Mouse (Mus musculus) urinary bladder, postnatal 4 days (tissue): ENCODE measurements around the gene Oxld1.

Experiments used
- DNase-seq, 2 experiments: peaks; one replicate each; pipeline ENCODE4 v3.0.0; 2021 to 2022; ENCODE audit warnings: low spot score in 2 of 2

The Oxld1 gene

DNA sequence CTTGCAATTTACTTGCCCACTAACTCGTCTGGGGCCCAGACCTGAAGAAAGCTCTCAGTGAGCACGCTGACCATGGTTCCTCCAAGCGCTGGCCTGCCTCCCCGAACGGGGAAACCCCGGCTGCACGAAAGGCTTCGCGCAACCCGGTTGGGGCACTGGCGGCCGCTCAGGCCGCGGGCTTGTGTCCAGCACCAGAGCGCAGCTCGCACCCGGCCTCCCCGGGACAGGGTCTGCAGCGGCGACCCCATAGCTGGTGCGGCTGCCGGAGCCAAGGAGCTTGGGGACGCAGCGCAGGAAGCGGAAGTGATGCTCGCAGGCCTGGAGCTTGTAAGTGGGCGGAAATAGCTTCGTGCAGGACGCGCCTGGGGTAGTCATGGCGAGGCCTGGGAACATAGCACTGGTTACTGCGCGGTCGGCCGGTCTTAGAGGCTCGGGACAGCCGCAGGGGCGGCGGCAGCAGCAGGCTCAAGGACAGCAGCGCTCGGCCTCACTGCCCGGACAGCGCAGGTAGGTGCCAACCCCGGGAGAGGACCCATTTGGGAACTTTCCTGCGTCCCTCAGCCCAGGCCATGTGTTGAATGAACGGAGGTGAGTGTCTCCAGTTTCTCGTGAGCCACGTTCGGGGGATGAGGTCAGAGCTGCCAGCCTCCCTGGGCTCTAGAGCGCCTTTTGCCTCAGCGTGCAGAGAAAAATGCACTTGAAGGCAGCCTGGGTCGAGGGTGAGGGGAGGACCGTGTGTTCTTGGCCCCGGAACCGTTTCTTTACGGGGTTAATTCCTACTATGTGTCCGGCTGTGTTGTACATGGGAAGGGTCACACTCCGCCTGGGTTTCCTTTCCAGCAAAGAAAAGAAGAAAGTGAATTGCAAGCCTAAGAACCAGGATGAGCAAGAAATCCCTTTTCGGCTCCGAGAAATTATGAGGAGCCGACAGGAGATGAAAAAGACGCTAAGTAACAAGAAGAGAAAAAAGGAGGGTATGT is at the start of gene Oxld1, which contains the start of gene Ccdc137:
Gene Oxld1 (minus strand): TSS at position 297 of the 980 bp plus-strand sequence.
Gene Ccdc137 (plus strand): TSS at position 344 of the 980 bp plus-strand sequence.
- peak; percentile 70 to 71 for DNase-seq

DNA sequence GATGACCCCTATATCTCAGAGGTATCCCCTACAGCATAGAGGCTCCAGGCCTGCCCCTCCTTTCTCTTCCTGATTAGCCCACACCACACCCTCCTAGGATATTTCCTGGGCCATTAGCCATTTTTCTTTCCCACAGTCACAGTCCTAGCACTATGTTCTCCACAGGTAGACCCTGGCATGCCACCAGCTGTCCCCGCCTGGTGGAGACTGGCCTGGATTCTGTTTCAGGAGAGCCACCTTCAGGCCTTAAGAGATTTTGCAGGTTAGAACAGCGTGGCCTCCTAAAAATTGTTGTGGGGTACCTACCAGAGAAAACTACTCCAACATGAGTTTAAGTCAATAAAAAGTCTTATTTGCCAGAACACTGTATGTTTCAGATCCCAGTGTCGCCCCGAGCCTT is 49.0 kb upstream of the Oxld1 start:
- DNase-seq = peak in 1 of 2 experiments; percentile 59

DNA sequence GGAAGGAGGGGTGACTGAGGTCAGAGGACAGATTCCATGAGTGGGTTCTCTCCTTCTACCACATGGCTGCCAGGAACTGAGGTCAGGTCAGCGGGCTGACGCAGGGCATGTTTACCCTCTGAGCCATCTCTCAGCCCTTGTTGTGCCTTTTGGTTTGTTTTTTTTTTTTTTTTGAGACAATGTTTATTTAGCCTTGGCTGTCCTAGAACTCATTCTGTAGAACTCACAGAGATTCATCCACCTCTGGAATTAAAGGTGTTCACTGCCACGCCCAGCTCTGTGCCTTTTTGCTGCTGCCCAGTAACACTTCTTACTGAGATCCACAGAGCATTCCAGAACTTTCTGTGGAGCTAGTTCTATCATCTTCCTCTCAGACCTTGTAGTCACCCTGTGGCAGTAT is 47.8 kb upstream of the Oxld1 start:
- DNase-seq = no peak

DNA sequence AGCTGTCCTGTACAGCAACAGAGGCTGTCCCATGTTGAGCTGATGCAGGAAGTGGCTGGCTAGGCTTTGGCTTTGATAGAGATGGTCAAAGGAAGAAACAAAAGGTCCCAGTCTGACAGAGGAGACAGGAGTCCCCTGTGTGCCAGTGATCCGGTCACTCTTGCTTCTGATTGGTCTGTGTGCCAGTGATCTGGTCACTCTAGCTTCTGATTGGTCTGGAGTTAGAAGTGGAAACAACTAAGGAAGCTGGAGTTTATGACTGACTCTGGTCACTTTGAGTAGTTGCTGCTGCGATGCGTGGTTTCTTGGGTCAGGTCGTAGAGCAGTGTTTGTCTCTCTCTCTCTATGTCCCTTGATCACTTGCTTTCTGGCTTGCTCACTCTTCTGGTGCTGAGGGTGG is 43.8 kb upstream of the Oxld1 start:
- no peak for DNase-seq

DNA sequence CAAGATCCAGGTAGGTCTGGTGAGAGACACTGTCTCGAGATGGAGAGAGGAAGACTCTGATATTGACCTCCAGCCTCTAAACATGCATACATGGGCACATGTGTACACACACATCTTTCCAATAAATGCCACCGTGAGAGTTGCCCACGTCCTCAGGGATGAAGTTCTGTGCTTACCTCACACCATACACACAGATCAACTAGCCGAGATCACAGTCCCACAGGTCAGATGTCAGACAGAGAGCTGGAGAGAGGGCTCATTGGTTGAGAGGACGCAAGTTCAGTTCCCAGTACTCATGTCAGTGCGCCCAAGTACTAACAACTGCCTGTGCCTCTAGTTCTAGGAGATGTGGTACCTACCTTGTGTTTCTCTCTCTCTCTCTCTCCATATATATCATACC is 43.1 kb upstream of the Oxld1 start:
- DNase-seq = no peak

DNA sequence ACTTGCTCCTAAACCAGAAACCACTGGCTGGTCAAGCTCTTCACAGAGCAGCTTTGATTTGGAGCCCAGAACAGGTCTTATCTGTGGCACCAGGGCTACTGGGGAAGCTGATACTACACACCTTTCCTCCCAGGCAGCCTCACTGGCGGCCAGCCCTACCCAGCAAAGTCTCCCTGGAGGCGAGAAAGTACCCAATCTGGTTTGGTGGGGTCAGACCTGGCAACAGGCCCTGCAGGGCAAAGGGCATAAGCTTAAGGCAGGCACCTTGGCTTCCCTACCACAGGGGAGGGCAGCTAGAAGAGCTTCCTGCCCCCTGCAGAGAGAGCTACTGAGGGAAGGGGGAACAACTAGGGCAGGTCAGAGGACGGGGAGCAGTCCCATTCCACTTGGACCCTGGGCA is 42.5 kb upstream of the Oxld1 start:
- DNase-seq = peak in 1 of 2 experiments; percentile 60

DNA sequence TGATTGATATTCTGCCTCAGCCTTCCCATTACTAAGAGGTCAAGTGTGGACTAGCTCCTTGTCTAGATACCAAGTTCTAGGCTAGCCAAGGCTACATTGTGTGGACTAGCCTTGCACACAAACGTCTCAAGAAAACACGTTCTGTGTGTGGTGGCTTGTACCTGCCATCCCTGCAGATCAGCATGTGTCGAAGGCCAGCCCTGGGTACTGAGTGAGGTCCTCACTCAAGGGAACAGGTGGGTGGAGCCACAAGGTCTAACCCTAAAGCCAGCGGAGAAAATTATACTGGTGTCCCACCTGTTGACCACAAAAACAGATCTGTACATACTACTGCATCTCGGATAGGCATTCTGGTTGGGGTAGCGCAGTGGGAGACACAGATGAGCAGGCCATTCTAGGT is 42.0 kb upstream of the Oxld1 start:
- DNase-seq = no peak

DNA sequence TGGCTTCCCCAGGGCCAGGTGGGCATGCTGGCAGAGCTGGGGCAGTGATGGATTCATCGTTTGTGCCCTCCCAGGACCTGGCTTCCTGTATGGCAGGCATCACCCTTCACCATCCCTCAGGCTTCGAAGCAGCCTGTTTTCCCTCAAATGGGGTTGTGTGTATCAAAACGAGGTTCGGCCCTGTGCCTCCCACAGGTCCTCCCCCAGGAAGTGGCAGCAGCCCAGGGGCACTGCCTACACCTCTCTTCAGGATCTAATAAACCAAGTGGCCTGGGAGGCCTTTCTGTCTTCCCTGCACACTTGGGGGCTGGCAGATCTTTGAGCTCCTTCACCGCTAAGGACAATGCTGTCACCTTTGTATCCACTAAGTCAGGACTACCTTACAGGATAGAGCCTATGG is 41.0 kb upstream of the Oxld1 start:
- DNase-seq = no peak

DNA sequence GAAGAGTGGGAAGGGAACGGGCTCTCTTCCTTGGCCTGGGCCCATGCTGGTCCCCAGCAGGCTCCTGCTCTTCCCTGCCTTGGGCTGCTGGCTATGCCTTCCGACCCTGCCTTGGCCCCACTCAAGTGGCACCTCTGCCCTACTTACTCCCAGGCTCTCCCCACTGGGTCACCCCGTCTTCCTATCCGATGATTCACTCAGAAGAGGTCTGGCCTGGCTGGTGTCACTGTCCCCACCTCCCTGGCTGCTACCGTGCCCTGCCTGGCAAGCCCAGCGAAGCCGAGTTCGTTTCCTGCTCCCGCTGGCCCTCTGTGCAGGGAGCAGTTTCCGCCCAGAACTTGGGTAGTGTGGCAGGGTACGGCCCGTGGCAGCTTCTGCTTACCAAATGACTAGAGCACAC is 40.4 kb upstream of the Oxld1 start:
- no peak for DNase-seq

DNA sequence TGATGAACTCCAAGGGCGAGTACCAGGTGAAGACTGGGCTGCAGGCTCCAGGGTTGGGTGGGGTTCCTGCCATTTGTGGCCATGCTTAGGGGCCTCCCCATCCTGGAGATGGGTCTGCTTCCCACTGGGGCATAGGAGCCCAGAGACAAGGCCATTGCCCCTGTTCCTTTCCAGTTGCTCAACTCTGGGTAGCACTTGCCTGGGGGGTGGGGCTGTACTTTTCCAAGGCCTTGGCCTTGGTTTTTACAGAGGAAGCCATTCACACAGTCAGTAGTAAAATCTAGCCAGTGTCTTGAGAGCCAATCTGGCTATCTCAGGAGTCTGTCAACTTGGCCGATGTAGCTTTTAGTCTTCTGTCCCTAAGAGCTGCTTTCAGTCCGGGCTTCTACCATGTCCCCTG is 39.6 kb upstream of the Oxld1 start:
- no peak for DNase-seq

DNA sequence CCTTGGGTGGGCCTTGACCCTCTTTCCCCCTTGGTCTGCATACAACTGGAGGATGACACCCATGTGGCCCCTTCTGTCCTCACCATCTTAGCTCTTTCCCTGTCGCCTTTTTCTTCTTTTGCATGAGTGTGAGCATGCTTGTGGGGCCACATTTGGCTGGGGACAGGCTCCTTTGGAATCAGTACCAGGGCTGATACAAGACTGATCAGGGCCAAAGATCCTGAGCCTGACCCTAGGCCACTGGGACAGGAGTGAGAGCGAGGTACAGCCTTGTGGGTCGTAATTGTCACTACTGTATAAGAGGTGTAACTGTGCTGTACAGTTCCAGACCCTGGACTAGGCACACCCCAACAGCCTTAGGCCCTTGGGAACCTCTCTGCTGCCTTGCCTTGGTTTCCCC is 36.0 kb upstream of the Oxld1 start:
- no peak for DNase-seq

DNA sequence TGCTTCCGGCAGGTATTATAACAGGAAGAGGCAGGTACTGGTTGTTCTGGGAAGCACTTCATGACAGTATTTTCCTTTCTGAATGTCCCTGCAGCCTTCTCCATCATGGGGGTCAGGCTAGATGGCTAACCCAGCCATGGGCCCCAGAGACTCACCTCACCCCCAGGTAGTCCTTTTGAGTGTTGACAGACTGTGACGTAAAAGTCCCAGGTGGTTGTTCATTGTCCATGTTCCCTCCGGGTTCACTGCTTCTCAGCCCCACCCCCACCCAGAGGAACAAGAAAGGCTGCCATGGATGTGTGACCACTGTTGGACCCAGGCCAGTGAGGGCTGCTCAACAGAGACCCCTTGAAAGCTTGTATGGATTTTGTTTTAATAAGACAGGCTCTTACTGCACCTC is 35.5 kb upstream of the Oxld1 start:
- no peak for DNase-seq

DNA sequence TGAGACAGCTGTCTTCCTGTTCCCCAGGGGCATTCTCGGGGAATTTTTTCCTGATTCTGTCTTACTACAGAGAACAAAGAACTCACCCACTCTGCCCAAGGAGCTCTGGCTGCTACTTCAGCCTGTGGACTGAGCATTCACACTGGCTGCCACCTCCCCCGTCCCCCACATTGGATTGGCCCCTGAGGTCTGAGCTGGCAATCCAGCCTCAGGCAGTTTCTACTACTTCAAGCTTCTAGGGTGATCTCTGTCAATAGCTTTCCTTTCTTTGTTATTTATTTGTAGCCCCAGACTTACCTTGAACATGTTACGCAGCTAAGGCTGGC is 35.0 kb upstream of the Oxld1 start:
- DNase-seq = no peak

DNA sequence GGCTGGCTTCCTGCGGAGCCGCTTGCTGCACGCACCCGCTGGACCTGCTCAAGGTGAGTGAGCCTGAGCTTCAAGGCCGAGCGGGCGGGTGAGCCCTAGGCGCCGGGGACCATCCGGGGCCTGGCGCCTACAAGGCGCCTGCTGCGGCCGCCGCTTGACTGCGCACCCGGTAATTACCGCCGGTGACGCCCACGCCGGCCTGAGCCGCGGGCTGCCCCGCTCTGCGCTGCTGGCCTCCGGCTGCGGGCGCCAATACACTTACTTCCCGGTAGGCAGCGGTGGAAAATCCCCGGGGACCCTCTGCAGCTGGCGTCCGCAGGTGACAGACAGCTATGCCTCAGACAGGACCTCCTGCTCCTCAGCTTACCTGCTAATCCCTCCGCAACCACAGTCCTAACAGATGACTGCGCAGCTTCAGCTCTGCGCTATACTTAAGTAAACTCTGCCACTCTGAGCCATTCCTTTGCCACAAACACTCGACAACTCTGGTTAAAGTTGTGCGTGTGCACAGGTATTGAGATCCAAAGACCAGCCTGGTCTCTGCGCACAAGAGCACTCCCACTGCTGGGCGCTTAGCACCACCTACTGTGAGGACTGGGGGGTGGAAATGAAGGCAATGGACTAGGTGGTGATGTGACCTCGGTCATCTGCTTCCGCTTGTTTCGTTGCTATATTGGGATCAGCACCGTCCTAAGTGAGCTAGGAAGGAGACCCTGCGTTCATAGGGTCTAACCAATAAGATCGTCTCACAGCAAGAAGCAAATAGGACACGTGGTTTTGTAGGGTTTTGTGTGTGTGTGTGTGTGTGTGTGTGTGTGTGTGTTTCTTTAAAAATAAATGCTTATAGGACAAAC is 34.4 kb upstream of the Oxld1 start:
- peak in 1 of 2 experiments; percentile 58 for DNase-seq

DNA sequence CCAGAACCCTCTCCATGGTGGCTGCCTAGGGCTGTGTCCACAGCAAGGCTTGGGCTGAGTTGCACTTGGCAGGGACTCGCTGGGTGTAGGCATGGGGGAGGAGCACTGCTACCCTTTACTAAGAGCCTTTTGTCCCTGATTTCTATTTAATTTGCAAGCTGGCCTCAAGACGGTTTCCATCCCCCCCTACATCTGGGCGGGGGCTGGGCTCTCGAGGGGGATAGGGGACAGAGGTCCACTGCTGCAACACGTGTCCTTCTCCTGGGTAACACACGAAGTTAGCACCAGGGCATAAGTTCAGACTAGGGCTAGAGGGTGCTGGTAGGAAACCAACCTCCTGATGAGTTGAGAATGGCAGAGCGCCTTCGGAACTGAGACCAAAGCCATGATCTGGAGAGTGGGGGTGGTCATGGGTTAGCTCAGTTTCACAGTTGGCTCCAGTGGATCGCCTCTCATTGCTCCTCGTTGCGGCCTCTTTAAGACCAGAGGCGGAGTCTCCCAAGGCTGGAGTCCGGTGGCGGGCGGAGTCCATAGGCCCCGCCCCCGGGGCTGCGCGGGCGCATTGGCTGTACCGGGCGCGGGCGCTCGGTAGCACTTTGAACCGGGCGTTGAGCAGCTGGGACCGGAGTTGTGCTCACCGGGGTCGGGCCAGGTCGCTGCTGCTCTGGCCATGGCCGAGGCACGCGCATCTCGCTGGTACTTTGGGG is 33.6 kb upstream of the Oxld1 start, which contains the start of gene Slc25a10:
Gene Slc25a10 (plus strand): TSS at position 524 of the 707 bp plus-strand sequence.
- DNase-seq = peak; percentile 82 to 88

DNA sequence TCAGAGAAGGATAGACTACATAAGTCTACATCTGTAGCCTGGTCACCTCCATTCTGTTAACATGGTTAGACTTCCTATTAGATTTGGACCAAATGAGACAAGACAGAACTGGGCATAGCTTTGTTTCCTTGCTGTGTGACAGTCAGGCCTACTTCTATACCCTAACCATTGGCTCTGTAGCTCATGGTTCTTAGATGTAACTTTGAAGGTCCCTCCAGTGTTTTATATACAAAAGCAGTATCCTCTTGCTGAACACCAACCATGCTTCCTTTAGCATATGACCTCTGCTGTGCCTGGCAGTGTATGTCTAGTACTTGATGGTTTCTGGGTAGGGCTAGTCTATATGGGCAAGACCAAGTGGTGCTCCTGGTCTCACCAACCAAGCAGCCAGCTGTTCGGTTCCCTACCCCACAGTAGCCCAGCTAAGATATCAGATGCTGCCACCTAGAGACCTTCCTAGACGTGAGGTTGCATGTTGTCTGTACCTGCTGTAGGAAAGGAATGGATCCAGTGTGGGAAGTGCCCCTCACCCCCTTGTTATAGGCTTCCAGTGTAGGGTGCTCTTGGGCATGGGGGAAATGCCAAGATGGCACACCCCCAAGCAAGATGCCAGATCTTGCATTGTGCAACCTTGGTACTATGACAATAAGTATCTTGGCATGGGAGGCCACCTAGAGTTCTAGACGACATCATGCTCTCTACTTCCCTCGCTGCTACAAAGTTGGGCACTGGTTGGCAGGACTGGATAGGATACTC is 32.6 kb upstream of the Oxld1 start:
- DNase-seq = no peak

DNA sequence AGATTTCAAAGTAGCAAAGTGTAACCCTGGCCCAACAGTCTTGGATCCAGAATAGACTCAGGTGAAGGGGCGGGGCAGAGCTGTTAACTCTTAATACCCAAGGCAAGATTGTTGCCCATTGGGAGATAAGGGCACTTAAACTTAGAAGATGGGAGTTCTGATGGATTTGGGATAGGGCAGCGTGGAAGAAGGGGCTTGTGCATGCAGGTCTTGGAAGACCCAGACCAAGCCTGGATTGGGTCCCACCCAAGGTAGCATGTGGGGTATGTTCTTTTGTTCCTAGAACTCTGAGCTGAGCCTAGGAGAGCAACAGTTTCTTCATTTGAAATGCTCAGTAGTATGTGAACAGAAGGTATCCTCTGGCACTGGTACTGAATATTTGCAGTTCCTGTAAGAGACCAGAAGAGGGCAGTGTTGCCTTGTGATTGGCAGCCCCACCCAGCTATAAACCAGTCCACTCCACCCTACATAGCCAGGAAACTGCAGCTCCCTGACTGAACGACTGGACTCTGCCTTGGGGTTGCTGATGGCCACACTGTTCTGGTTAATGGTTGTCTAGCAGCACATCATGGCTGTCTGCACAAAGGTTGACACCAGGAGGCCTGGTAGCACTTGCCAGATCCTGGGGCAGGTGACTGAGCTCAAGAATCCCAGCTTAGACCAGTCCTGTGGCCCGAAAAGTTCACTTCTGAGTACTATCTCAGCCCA is 31.3 kb upstream of the Oxld1 start:
- peak; percentile 63 to 65 for DNase-seq

DNA sequence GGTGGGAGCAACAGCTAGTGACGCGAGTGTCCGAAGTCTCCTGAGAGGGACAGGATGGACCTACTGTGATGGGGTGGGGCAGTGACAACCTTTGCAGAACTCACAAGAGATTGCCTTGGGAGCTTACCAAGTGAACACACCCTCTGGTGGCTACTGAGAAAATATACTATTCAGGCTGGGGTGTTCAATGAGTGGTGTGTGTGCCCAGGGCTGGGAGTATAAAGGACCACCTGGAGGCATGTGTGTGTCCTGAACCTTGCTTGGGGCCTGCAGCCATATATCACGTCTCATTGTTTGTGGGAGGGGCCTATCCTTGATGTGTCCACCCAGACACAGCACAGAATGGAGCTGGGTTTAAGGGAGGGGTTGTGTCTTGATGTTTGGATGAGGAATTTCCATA is 30.6 kb upstream of the Oxld1 start:
- no peak for DNase-seq

DNA sequence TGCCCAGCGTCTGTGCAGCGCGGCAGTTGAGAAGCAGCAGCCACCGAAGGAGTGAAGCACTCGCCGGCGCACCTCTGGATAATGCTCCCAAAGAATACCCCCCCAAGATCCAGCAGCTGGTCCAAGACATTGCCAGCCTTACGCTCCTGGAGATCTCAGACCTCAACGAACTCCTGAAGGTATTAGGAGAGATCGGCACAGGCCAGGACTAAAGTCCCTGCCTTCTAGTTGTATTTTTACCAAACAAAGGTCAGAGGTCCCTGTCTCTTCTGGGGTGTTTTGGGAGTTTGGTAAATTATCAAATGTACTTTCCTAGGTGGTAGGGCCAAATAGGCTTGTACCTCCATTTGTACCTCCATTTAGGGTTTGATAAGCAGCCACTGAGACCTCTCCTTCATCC is 27.4 kb upstream of the Oxld1 start:
- no peak for DNase-seq

DNA sequence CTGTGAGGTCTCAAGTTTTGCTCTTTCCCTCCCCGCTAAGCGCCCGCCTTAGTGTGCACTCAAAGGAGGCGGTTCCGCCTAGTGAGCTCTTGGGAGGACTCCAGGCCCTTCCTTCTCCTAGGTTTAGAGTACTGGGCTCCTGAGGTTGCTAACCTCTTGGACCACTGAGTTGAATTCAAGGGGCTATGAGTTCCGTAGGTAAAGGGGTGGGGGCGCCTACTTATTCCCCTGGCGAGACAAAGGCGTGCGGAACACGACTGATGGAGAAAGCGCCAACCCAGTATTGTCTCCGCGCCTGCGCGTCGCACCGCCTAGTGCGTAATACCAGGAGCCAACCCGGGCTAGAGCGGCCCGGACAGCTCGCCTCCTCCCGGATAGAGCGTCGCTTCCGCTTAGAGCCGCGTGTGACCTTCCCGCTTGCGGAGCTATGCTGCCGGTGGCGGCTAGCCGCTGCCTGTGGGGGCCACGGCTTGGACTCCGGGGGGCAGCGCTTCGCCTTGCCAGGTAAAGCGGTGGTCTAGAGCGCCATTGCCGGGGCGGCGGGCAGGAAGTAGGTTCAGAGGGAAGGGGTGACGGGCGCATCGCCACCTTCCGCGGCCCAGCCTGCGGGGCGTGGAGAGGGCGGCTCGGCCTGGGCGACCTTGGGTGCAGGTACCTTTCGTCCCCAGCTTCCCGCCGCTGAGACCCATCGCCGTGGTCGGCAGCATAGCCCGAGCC is 26.6 kb upstream of the Oxld1 start, which contains the start of gene Mrpl12:
Gene Mrpl12 (plus strand): TSS at position 349 of the 717 bp plus-strand sequence.
- DNase-seq = peak; percentile 84 to 86
